Mouse (Mus musculus): ENCODE results near the gene Ccdc83.

- no peak for TF ChIP-seq CTCF (IDR thresholded peaks at IDR 0.05; ENCODE audit: extremely low read depth, insufficient read depth, insufficient read length, insufficient replicate concordance)
- TF ChIP-seq POLR2A (IDR thresholded peaks at IDR 0.05; ENCODE audit: low read depth, low read length), result no peak
These were observed 65.3 kb downstream of the Ccdc83 start for GRCm38 (mm10) chr7:90200251-90200650.

All from spleen, adult 2 months (tissue).